Mouse (Mus musculus): ENCODE measurements around the gene Srp54c. TPM values are rescaled to one million over a fixed set of nuclear protein-coding genes. Genes with fewer than 3 reads are reported as not detected.
"Not testable (repeated sequence)": the region's sequence is repeated elsewhere in the genome, so short reads cannot be mapped to it uniquely, and the experiment has no call there.

Gene Srp54c
- 54.2 and 56.3 TPM in 2 replicates for polyA plus RNA-seq (2016; fragmentation: Nextera tagmentation; extraction: Ambion mirVana)

- peak within 1 kb of the TSS; percentile 46 for H3K4me3 ChIP-seq
- not testable (repeated sequence) for H3K27me3 ChIP-seq (ENCODE audit: insufficient read depth, poor library complexity, severe bottlenecking); H3K27ac ChIP-seq; H3K4me1 ChIP-seq; H3K9me3 ChIP-seq; H3K36me3 ChIP-seq; DNase-seq (ENCODE audit: low spot score)
- WGBS: no CpG with 5 or more reads among the region's 57 CpGs
Measured at GRCm38 (mm10) chr12:55229626-55230519, at the start of gene Srp54c. Srp54c (plus strand) TSS chr12:55230168.

- H3K27ac ChIP-seq; H3K36me3 ChIP-seq; H3K4me3 ChIP-seq; H3K9me3 ChIP-seq; H3K4me1 ChIP-seq; H3K27me3 ChIP-seq (ENCODE audit: insufficient read depth, poor library complexity, severe bottlenecking); DNase-seq (ENCODE audit: low spot score): not testable (repeated sequence)
- no CpG with 5 or more reads among the region's 8 CpGs for WGBS
Measured at GRCm38 (mm10) chr12:55187686-55188085, 42.3 kb upstream of the Srp54c start.

- not testable (repeated sequence) for H3K4me1 ChIP-seq; H3K9me3 ChIP-seq; DNase-seq (ENCODE audit: low spot score); H3K27ac ChIP-seq; H3K4me3 ChIP-seq; H3K27me3 ChIP-seq (ENCODE audit: insufficient read depth, poor library complexity, severe bottlenecking); H3K36me3 ChIP-seq
- no CpG with 5 or more reads among the region's 5 CpGs for WGBS
Measured at GRCm38 (mm10) chr12:55189127-55189526, 40.8 kb upstream of the Srp54c start.

- H3K36me3 ChIP-seq; H3K4me1 ChIP-seq; H3K4me3 ChIP-seq; DNase-seq (ENCODE audit: low spot score); H3K9me3 ChIP-seq; H3K27ac ChIP-seq; H3K27me3 ChIP-seq (ENCODE audit: insufficient read depth, poor library complexity, severe bottlenecking): not testable (repeated sequence)
- WGBS: no CpG with 5 or more reads among the region's 40 CpGs
Measured at GRCm38 (mm10) chr12:55199306-55199705, 30.7 kb upstream of the Srp54c start, which contains the start of gene 1700047I17Rik2. 1700047I17Rik2 (plus strand) TSS chr12:55199592.

GRCm38 (mm10) chr12:55199799-55200198 lies 30.2 kb upstream of the Srp54c start:
- not testable (repeated sequence) for H3K27me3 ChIP-seq (ENCODE audit: insufficient read depth, poor library complexity, severe bottlenecking); DNase-seq (ENCODE audit: low spot score); H3K9me3 ChIP-seq; H3K36me3 ChIP-seq; H3K4me1 ChIP-seq; H3K27ac ChIP-seq; H3K4me3 ChIP-seq
- WGBS: no CpG with 5 or more reads among the region's 18 CpGs

- not testable (repeated sequence) for H3K4me1 ChIP-seq; H3K36me3 ChIP-seq; DNase-seq (ENCODE audit: low spot score); H3K27ac ChIP-seq; H3K27me3 ChIP-seq (ENCODE audit: insufficient read depth, poor library complexity, severe bottlenecking); H3K4me3 ChIP-seq; H3K9me3 ChIP-seq
- no CpG with 5 or more reads among the region's 6 CpGs for WGBS
Measured at GRCm38 (mm10) chr12:55212944-55213343, 17.0 kb upstream of the Srp54c start.

- not testable (repeated sequence) for DNase-seq (ENCODE audit: low spot score); H3K27ac ChIP-seq; H3K4me1 ChIP-seq; H3K27me3 ChIP-seq (ENCODE audit: insufficient read depth, poor library complexity, severe bottlenecking); H3K36me3 ChIP-seq; H3K9me3 ChIP-seq
- peak overlapping the region; percentile 46 for H3K4me3 ChIP-seq
- WGBS: 0% methylated on average over 14 of the region's 25 CpGs
Measured at GRCm38 (mm10) chr12:55230520-55230861, 523 bp downstream of the Srp54c start.

- not testable (repeated sequence) for H3K4me1 ChIP-seq; H3K36me3 ChIP-seq; DNase-seq (ENCODE audit: low spot score); H3K4me3 ChIP-seq; H3K27me3 ChIP-seq (ENCODE audit: insufficient read depth, poor library complexity, severe bottlenecking); H3K9me3 ChIP-seq; H3K27ac ChIP-seq
- no CpG with 5 or more reads among the region's 8 CpGs for WGBS
Measured at GRCm38 (mm10) chr12:55242243-55242642, 12.3 kb downstream of the Srp54c start.

GRCm38 (mm10) chr12:55261950-55262349 lies 32.0 kb downstream of the Srp54c start:
- peaks cover 25% of the 10 kb centered on the region for H3K36me3 ChIP-seq
- H3K4me3 ChIP-seq; H3K27me3 ChIP-seq (ENCODE audit: insufficient read depth, poor library complexity, severe bottlenecking); H3K27ac ChIP-seq; H3K4me1 ChIP-seq; H3K9me3 ChIP-seq; DNase-seq (ENCODE audit: low spot score): not testable (repeated sequence)
- no CpG with 5 or more reads among the region's 8 CpGs for WGBS

- DNase-seq (ENCODE audit: low spot score); H3K4me3 ChIP-seq; H3K27ac ChIP-seq; H3K4me1 ChIP-seq; H3K9me3 ChIP-seq; H3K27me3 ChIP-seq (ENCODE audit: insufficient read depth, poor library complexity, severe bottlenecking): not testable (repeated sequence)
- H3K36me3 ChIP-seq: peaks cover 13% of the 10 kb centered on the region
- WGBS: no CpG with 5 or more reads among the region's 5 CpGs
Measured at GRCm38 (mm10) chr12:55263385-55263784, 33.4 kb downstream of the Srp54c start.

GRCm38 (mm10) chr12:55272243-55272642 lies 42.3 kb downstream of the Srp54c start:
- Histone ChIP-seq H3K27me3 (ENCODE audit: insufficient read depth, poor library complexity, severe bottlenecking) (no peaks in the 10 kb centered on the region), H3K4me1 (no peaks in the 10 kb centered on the region), H3K36me3 (0 out of 2 replicates have a peak, but pooled peaks cover 3% of the 10 kb centered on the region), H3K4me3 (no peak overlapping the region), H3K27ac (no peak overlapping the region), H3K9me3 (no peaks in the 10 kb centered on the region)
- no peak for DNase-seq (ENCODE audit: low spot score)
- 76% methylated on average over 3 of the region's 3 CpGs for WGBS

GRCm38 (mm10) chr12:55277583-55277982 lies 47.6 kb downstream of the Srp54c start:
- H3K9me3 ChIP-seq; H3K36me3 ChIP-seq; H3K4me1 ChIP-seq; DNase-seq (ENCODE audit: low spot score); H3K27me3 ChIP-seq (ENCODE audit: insufficient read depth, poor library complexity, severe bottlenecking); H3K27ac ChIP-seq; H3K4me3 ChIP-seq: not testable (repeated sequence)
- WGBS: 83% methylated on average over 4 of the region's 6 CpGs

GRCm38 (mm10) chr12:55298112-55298511 lies 68.1 kb downstream of the Srp54c start:
- H3K27me3 ChIP-seq (ENCODE audit: insufficient read depth, poor library complexity, severe bottlenecking): no peaks in the 10 kb centered on the region
- H3K4me1 ChIP-seq: peaks cover 14% of the 10 kb centered on the region
- DNase-seq (ENCODE audit: low spot score): no peak
- H3K27ac ChIP-seq: no peak overlapping the region
- WGBS: 90% methylated on average over 9 of the region's 9 CpGs
- peaks cover 52% of the 10 kb centered on the region for H3K36me3 ChIP-seq
- no peak overlapping the region for H3K4me3 ChIP-seq
- H3K9me3 ChIP-seq: no peaks in the 10 kb centered on the region

GRCm38 (mm10) chr12:55299336-55299735 lies 69.4 kb downstream of the Srp54c start, which contains the start of gene 1110008L16Rik:
1110008L16Rik (plus strand) TSS chr12:55299577.
- no peak for DNase-seq (ENCODE audit: low spot score)
- Histone ChIP-seq H3K4me1 (peaks cover 18% of the 10 kb centered on the region), H3K36me3 (peaks cover 41% of the 10 kb centered on the region), H3K27ac (no peak within 1 kb of the TSS), H3K27me3 (ENCODE audit: insufficient read depth, poor library complexity, severe bottlenecking) (no peaks in the 10 kb centered on the region), H3K4me3 (no peak within 1 kb of the TSS), H3K9me3 (no peaks in the 10 kb centered on the region)
- 82% methylated on average over 5 of the region's 5 CpGs for WGBS
